Mouse (Mus musculus) intestine, postnatal 0 days (tissue): ENCODE data around the gene Wdr60. TPM values are rescaled to one million over a fixed set of nuclear protein-coding genes. Genes with fewer than 3 reads are reported as not detected.

Source experiments
- ATAC-seq: fragments of 200-750 bp; cut with Nextera tagmentation; 2 replicates; pipeline ENCODE4 v1.8.0; 2017; ENCODE audit warnings: mild to moderate bottlenecking, moderate TSS enrichment, moderate library complexity
- H3K27ac ChIP-seq: fragments of 300-500 bp; sonication (generic); 2 replicates; pipeline ENCODE4 v1.5.1; 2014; ENCODE audit warnings: mild to moderate bottlenecking, low read depth, low read length, moderate library complexity
- H3K27me3 ChIP-seq: fragments of 300-500 bp; sonication (generic); replicated peaks from 2 replicates; pipeline ENCODE4 v1.6.1; 2014; ENCODE audit warnings: low read length, mixed read lengths; ENCODE audit not compliant: control insufficient read depth, insufficient read depth
- H3K36me3 ChIP-seq: fragments of 300-500 bp; sonication (generic); 2 replicates; pipeline ENCODE4 v1.6.1; 2014; ENCODE audit warnings: mild to moderate bottlenecking, moderate library complexity; ENCODE audit not compliant: control insufficient read depth, insufficient read depth
- H3K4me1 ChIP-seq: fragments of 300-500 bp; sonication (generic); replicated peaks from 2 replicates; pipeline ENCODE4 v1.6.1; 2014; ENCODE audit warnings: antibody characterized with exemption, low read length, mixed read lengths; ENCODE audit not compliant: control insufficient read depth, insufficient read depth
- H3K4me2 ChIP-seq: fragments of 300-500 bp; sonication (generic); replicated peaks from 2 replicates; pipeline ENCODE4 v1.6.1; 2014; ENCODE audit warnings: low read depth, mild to moderate bottlenecking, moderate library complexity
- H3K4me3 ChIP-seq: fragments of 300-500 bp; sonication (generic); 2 replicates; pipeline ENCODE4 v1.5.1; 2014; ENCODE audit warnings: low read depth, low read length
- H3K9ac ChIP-seq: fragments of 300-500 bp; sonication (generic); 2 replicates; pipeline ENCODE4 v1.6.1; 2014; ENCODE audit warnings: mild to moderate bottlenecking, low read depth, low read length
- H3K9me3 ChIP-seq: fragments of 300-500 bp; sonication (generic); 2 replicates; pipeline ENCODE4 v1.6.1; 2016; ENCODE audit warnings: mixed run types; ENCODE audit not compliant: control insufficient read depth
- CTCF ChIP-seq: sonication (generic); IDR thresholded peaks from 2 replicates; pipeline ENCODE4 v1.5.1; 2016; ENCODE audit warnings: low read depth, mild to moderate bottlenecking, control low read depth, antibody characterized with exemption, moderate library complexity
- WGBS: fragments of 180-500 bp; shearing (Covaris S2); extraction: QIAGEN DNeasy Blood & Tissue Kit; methylation state at CpG from one replicate; pipeline ENCODE4 v1.1.7; 2014; 5-methylcytosine and 5-hydroxymethylcytosine counted together
- polyA plus RNA-seq: library from polyadenylated mRNA; unstranded; fragments of >200 nt; fragmentation: Nextera tagmentation; extraction: Ambion mirVana; gene quantifications from 2 replicates; pipeline ENCODE4 v1.2.1, GENCODE M21; 2015

Wdr60 gene
- polyA plus RNA-seq, 1 experiment from 2014 or later, result 4.4 TPM

GRCm38 (mm10) chr12:116231612-116232011 lies 31.2 kb downstream of the Wdr60 start:
- H3K36me3 ChIP-seq, result peaks cover 3% of the 10 kb centered on the region; the same call in 1 of the 2 replicates
- H3K9me3 ChIP-seq, result no peaks in the 10 kb centered on the region
- no peak for TF ChIP-seq CTCF
- WGBS, result 36% methylated on average over 12 of the region's 12 CpGs
- peak overlapping the region; percentile 33; the same call in 1 of the 2 replicates for H3K4me2 ChIP-seq
- H3K4me1 ChIP-seq, result no peaks in the 10 kb centered on the region
- no peak overlapping the region for H3K4me3 ChIP-seq
- H3K27me3 ChIP-seq, result no peaks in the 10 kb centered on the region
- peak; percentile 63; the same call in 1 of the 2 replicates for ATAC-seq
- no peak overlapping the region for H3K9ac ChIP-seq
- H3K27ac ChIP-seq, result peak overlapping the region; percentile 28; the same call in 1 of the 2 replicates

- H3K4me2 ChIP-seq, result no peak overlapping the region
- TF ChIP-seq CTCF, result no peak
- H3K27ac ChIP-seq, result no peak overlapping the region
- H3K9me3 ChIP-seq, result no peaks in the 10 kb centered on the region
- no peak overlapping the region for H3K4me3 ChIP-seq
- ATAC-seq, result no peak
- WGBS, result 74% methylated on average over 3 of the region's 3 CpGs
- peaks cover 3% of the 10 kb centered on the region; the same call in 1 of the 2 replicates for H3K36me3 ChIP-seq
- no peaks in the 10 kb centered on the region for H3K4me1 ChIP-seq
- H3K9ac ChIP-seq, result no peak overlapping the region
- H3K27me3 ChIP-seq, result no peaks in the 10 kb centered on the region
These were observed 33.4 kb downstream of the Wdr60 start for GRCm38 (mm10) chr12:116229451-116229850.

- no peak for ATAC-seq
- no peak overlapping the region for H3K4me2 ChIP-seq
- no peaks in the 10 kb centered on the region for H3K4me1 ChIP-seq
- WGBS, result 80% methylated on average over 10 of the region's 10 CpGs
- H3K9ac ChIP-seq, result no peak overlapping the region
- H3K27me3 ChIP-seq, result no peaks in the 10 kb centered on the region
- peaks cover 3% of the 10 kb centered on the region; the same call in 1 of the 2 replicates for H3K36me3 ChIP-seq
- TF ChIP-seq CTCF, result no peak
- no peak overlapping the region for H3K4me3 ChIP-seq
- no peak overlapping the region for H3K27ac ChIP-seq
- H3K9me3 ChIP-seq, result no peaks in the 10 kb centered on the region
These were observed 36.3 kb downstream of the Wdr60 start for GRCm38 (mm10) chr12:116226289-116227057.

DNA sequence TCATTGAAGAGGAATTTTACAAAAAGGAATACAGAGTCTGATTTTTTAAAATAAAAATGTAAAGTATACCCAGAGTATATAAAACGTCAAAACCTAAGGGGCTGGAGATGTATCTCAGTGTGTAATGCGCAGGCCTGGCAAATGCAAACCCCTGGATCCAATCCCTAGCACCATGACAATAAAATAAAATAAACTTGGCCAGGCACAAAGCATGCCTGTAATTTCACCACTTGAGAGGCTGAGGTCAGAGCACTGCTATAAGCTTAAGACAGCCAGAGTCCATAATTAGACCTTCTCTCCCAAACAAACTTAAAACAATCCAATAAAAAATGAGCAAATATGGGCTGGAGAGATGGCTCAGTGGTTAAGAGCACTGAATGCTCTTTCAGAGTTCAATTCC lies 39.7 kb downstream of the Wdr60 start:
- Histone ChIP-seq H3K27ac (no peak overlapping the region), H3K9me3 (no peaks in the 10 kb centered on the region), H3K27me3 (no peaks in the 10 kb centered on the region), H3K36me3 (no peaks in the 10 kb centered on the region), H3K4me2 (no peak overlapping the region), H3K4me1 (no peaks in the 10 kb centered on the region), H3K9ac (no peak overlapping the region), H3K4me3 (no peak overlapping the region)
- 75% methylated on average over 2 of the region's 2 CpGs for WGBS
- no peak for TF ChIP-seq CTCF
- no peak for ATAC-seq

DNA sequence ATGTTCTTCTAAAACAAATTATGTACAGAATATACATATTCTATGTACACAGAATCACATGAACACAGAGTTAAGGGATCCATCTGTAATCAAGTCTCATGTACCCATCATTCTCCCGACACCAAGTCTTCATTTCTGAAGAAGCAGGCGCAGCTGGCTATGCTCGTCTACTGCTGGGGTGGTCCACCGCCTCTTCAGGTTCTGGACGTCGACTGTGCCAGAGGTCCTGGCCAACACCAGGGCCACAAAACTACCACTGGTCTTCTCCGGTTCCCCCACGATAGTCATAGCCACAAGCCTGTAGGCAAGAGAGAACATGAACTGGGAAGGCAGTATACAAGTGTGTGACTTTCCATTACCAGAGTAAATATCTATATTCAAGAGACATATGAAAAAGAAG lies 55.3 kb downstream of the Wdr60 start:
- Histone ChIP-seq H3K4me3 (no peak overlapping the region), H3K9ac (no peak overlapping the region), H3K27me3 (no peaks in the 10 kb centered on the region), H3K27ac (no peak overlapping the region), H3K36me3 (0 out of 2 replicates have a peak, but pooled peaks cover 4% of the 10 kb centered on the region), H3K9me3 (no peaks in the 10 kb centered on the region), H3K4me2 (no peak overlapping the region), H3K4me1 (no peaks in the 10 kb centered on the region)
- no peak for ATAC-seq
- TF ChIP-seq CTCF, result no peak
- WGBS, result 76% methylated on average over 8 of the region's 8 CpGs

GRCm38 (mm10) chr12:116205726-116206125 lies 57.1 kb downstream of the Wdr60 start:
- no peak overlapping the region for H3K4me3 ChIP-seq
- 0 out of 2 replicates have a peak, but pooled peaks have one; percentile 11 for TF ChIP-seq CTCF
- H3K36me3 ChIP-seq, result 0 out of 2 replicates have a peak, but pooled peaks cover 4% of the 10 kb centered on the region
- ATAC-seq, result no peak
- 67% methylated on average over 3 of the region's 3 CpGs for WGBS
- H3K27me3 ChIP-seq, result no peaks in the 10 kb centered on the region
- no peak overlapping the region for H3K27ac ChIP-seq
- no peaks in the 10 kb centered on the region for H3K4me1 ChIP-seq
- H3K4me2 ChIP-seq, result no peak overlapping the region
- H3K9me3 ChIP-seq, result no peaks in the 10 kb centered on the region
- no peak overlapping the region for H3K9ac ChIP-seq
